Mouse (Mus musculus): ENCODE results near the gene Fam171a1.
"Not testable (repeated sequence)": the region's sequence is repeated elsewhere in the genome, so short reads cannot be mapped to it uniquely, and the experiment has no call there.

GRCm38 (mm10) chr2:3088361-3088760 lies 25.7 kb upstream of the Fam171a1 start:
- not testable (repeated sequence) for TF ChIP-seq POLR2A (IDR thresholded peaks at IDR 0.05; ENCODE audit: borderline replicate concordance, insufficient read depth, low read length); CTCF (IDR thresholded peaks at IDR 0.05; ENCODE audit: borderline replicate concordance, insufficient read depth, low read depth, low read length)

Data from cerebellum, adult 2 months (tissue).